Mouse (Mus musculus) cortical plate, adult 2 months (tissue): Measurements from ENCODE around the gene Gk5.

Experiments
- CTCF ChIP-seq: fragments of 200-500 bp; IDR thresholded peaks from 2 replicates; pipeline ENCODE4 v1.5.1; 2011; ENCODE audit warnings: mild to moderate bottlenecking, control low read depth, low read length; ENCODE audit not compliant: insufficient read depth; ENCODE audit errors: extremely low read depth
- POLR2A ChIP-seq: fragments of 200-500 bp; IDR thresholded peaks from 2 replicates; pipeline ENCODE4 v1.6.1; 2011; ENCODE audit warnings: mild to moderate bottlenecking, low read length, control low read depth; ENCODE audit not compliant: insufficient read depth; ENCODE audit errors: extremely low read depth

GRCm38 (mm10) chr9:96196636-96197181 is 77.5 kb downstream of the Gk5 start:
- TF ChIP-seq CTCF = peak; percentile 23
- peak; percentile 40; the same call in 1 of the 2 replicates for TF ChIP-seq POLR2A
